Mouse (Mus musculus): Measurements from ENCODE around the gene Gjb3. TPM values are rescaled to one million over a fixed set of nuclear protein-coding genes. Genes with fewer than 3 reads are reported as not detected.

The Gjb3 gene
- polyA plus RNA-seq, 1 experiment from 2014 or later = not detected

DNA sequence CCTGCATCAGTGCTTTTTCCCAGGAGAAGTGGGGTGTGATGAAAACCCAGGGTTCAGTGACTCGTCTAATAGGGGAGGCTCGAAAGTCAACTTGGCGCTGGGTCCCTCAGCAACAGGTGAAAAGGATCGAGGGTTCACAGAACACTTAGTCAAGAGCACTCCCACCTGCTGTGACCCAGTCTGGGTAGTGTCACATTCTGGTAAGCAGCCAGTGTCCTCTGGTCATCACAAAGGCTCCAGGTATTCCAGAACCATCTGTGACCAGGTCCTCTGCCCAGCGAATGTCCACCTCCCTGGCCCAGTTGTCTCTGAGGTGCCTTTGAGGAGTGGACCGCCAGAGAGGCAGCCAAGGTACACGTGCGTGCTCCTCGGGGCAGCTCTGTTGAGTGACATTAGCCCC lies 19.1 kb downstream of the Gjb3 start:
- no peak for ATAC-seq
- H3K27ac ChIP-seq (ENCODE audit: low read length) = no peak overlapping the region
- no peak overlapping the region for H3K4me2 ChIP-seq (ENCODE audit: low read length)
- no peaks in the 10 kb centered on the region for H3K36me3 ChIP-seq (ENCODE audit: control insufficient read depth, insufficient read depth)
- H3K4me1 ChIP-seq (replicated peaks; ENCODE audit: control insufficient read depth, insufficient read depth, low read length) = peaks cover 6% of the 10 kb centered on the region; the same call in 1 of the 2 replicates
- 66% methylated on average over 9 of the region's 9 CpGs for WGBS
- H3K27me3 ChIP-seq (replicated peaks; ENCODE audit: control insufficient read depth, insufficient read depth, low read length) = no peaks in the 10 kb centered on the region; the same call in 1 of the 2 replicates
- no peak overlapping the region for H3K9ac ChIP-seq (replicated peaks; ENCODE audit: low read depth, low read length)
- no peaks in the 10 kb centered on the region for H3K9me3 ChIP-seq (ENCODE audit: control insufficient read depth, low read length)
- no peak overlapping the region for H3K4me3 ChIP-seq (replicated peaks; ENCODE audit: low read length)

DNA sequence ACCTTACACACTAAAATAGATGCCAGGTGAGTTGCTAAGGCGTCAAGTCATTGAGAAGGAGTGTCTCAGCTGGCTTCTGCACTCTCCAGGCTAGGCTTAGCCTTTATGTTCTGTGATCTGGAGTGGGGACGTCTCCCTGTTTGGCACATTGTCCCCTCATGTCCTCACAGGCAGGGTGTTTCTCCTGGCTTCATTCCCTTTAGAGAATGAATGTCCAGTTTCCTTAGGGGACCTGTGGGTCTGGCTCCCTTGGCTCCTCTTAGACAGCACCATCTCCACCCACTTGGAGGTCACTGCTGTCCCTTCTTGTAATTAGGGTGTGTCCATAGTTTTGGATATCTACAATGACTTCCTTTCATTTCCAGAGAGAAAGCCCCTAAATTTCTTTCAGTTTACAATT lies 23.7 kb downstream of the Gjb3 start:
- Histone ChIP-seq H3K4me3 (replicated peaks; ENCODE audit: low read length) (no peak overlapping the region), H3K36me3 (ENCODE audit: control insufficient read depth, insufficient read depth) (no peaks in the 10 kb centered on the region), H3K4me2 (ENCODE audit: low read length) (no peak overlapping the region), H3K9me3 (ENCODE audit: control insufficient read depth, low read length) (no peaks in the 10 kb centered on the region), H3K27me3 (replicated peaks; ENCODE audit: control insufficient read depth, insufficient read depth, low read length) (no peaks in the 10 kb centered on the region), H3K9ac (replicated peaks; ENCODE audit: low read depth, low read length) (no peak overlapping the region), H3K27ac (ENCODE audit: low read length) (no peak overlapping the region), H3K4me1 (replicated peaks; ENCODE audit: control insufficient read depth, insufficient read depth, low read length) (no peaks in the 10 kb centered on the region)
- ATAC-seq = no peak
- 55% methylated on average over 2 of the region's 2 CpGs for WGBS

DNA sequence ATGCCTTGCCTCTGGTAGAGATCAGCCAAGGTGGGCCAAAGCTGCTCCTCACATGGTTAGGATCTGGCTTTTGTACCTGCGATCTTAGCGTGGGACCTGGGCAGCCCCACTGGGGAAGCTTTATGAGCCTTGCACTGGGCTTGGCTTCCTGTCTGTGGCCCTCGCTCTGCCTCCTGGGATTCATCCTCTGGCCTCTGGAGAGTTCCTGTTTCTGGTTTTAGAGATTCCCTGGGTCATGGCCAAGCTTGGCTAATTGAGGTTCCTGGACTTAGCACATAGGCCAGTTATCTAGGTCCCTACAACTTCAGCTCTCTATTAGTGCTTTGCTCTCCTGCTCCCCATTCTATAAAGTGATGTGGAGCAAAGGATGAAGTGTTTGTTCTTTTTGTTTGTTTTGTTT lies 26.8 kb downstream of the Gjb3 start:
- Histone ChIP-seq H3K4me2 (ENCODE audit: low read length) (no peak overlapping the region), H3K4me1 (replicated peaks; ENCODE audit: control insufficient read depth, insufficient read depth, low read length) (no peaks in the 10 kb centered on the region), H3K36me3 (ENCODE audit: control insufficient read depth, insufficient read depth) (no peaks in the 10 kb centered on the region), H3K9ac (replicated peaks; ENCODE audit: low read depth, low read length) (no peak overlapping the region), H3K27me3 (replicated peaks; ENCODE audit: control insufficient read depth, insufficient read depth, low read length) (no peaks in the 10 kb centered on the region), H3K4me3 (replicated peaks; ENCODE audit: low read length) (no peak overlapping the region), H3K27ac (ENCODE audit: low read length) (no peak overlapping the region), H3K9me3 (ENCODE audit: control insufficient read depth, low read length) (no peaks in the 10 kb centered on the region)
- no peak for ATAC-seq
- WGBS = 79% methylated on average over 3 of the region's 3 CpGs

DNA sequence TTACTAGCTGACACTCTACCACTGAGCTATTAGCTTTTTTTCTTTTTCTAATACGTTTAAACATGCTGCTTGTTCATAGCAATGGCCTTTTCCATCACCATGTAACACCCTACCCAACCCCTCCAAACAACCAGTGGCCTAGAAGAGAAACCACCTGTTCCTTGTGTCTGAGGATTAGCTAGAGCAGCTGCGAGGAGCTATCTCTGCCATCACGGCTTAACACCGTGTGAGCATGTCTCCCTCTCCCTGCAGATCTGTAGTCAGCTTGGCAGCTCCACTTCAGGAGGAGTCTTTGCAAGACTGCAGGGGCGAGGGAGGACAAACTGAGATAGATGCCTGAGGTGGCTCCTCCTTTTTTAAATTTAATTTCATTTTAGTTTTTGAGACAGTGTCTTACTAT lies 30.1 kb downstream of the Gjb3 start:
- Histone ChIP-seq H3K9ac (replicated peaks; ENCODE audit: low read depth, low read length) (no peak overlapping the region), H3K36me3 (ENCODE audit: control insufficient read depth, insufficient read depth) (no peaks in the 10 kb centered on the region), H3K4me3 (replicated peaks; ENCODE audit: low read length) (no peak overlapping the region), H3K9me3 (ENCODE audit: control insufficient read depth, low read length) (no peaks in the 10 kb centered on the region), H3K27ac (ENCODE audit: low read length) (no peak overlapping the region), H3K4me2 (ENCODE audit: low read length) (no peak overlapping the region), H3K4me1 (replicated peaks; ENCODE audit: control insufficient read depth, insufficient read depth, low read length) (no peaks in the 10 kb centered on the region), H3K27me3 (replicated peaks; ENCODE audit: control insufficient read depth, insufficient read depth, low read length) (no peaks in the 10 kb centered on the region)
- WGBS = 82% methylated on average over 5 of the region's 5 CpGs
- ATAC-seq = no peak

DNA sequence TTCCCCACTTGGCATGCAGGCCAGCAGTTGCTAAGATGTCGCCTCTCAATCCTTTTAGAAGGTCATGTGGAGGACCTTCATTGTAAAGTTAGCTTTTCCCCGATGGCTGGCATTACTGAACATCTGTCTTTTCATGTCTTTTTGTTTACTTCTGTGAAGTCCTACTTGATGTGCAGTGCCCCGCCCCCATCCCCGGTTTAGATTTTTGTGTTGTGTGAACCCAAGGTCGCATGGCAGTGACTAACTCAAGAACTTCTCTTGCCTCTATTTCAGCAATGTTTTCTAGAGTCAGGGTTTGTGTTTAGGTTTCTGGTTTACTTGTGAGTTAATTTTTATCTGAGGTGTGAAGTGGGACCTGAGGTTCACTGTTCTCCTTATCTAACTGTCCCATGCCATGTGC lies 38.0 kb downstream of the Gjb3 start:
- WGBS = 83% methylated on average over 5 of the region's 5 CpGs
- ATAC-seq = no peak
- Histone ChIP-seq H3K4me3 (replicated peaks; ENCODE audit: low read length) (no peak overlapping the region), H3K36me3 (ENCODE audit: control insufficient read depth, insufficient read depth) (no peaks in the 10 kb centered on the region), H3K9ac (replicated peaks; ENCODE audit: low read depth, low read length) (no peak overlapping the region), H3K27ac (ENCODE audit: low read length) (no peak overlapping the region), H3K4me1 (replicated peaks; ENCODE audit: control insufficient read depth, insufficient read depth, low read length) (no peaks in the 10 kb centered on the region), H3K4me2 (ENCODE audit: low read length) (no peak overlapping the region), H3K27me3 (replicated peaks; ENCODE audit: control insufficient read depth, insufficient read depth, low read length) (no peaks in the 10 kb centered on the region), H3K9me3 (ENCODE audit: control insufficient read depth, low read length) (no peaks in the 10 kb centered on the region)

DNA sequence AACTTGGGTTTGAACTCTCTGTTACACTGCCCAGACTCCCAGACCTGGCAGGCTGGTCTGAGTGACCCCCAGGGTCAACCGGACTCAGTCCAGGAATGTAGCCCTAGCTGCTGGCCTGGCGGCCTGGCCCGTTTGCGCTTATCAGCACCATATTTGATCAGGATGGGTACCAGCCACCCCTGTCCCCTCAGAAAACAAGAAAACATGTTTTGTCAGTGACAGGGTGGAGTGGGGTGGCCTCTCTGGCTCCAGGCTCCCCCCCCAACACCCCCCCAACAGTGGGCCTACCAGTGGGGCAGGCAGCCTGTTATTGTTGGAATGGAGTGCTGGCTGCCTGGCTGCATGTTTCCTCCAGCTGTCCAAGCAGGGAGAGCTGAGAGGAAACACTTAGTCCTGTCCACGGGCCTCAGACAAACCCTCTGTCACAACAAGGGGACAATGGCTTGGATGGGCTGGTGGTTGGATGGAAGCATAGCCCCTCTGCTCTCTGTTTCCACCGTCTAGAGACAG lies 41.5 kb downstream of the Gjb3 start:
- H3K27ac ChIP-seq (ENCODE audit: low read length) = no peak overlapping the region
- WGBS = 83% methylated on average over 6 of the region's 6 CpGs
- no peaks in the 10 kb centered on the region for H3K9me3 ChIP-seq (ENCODE audit: control insufficient read depth, low read length)
- H3K9ac ChIP-seq (replicated peaks; ENCODE audit: low read depth, low read length) = no peak overlapping the region
- H3K4me3 ChIP-seq (replicated peaks; ENCODE audit: low read length) = no peak overlapping the region
- H3K4me2 ChIP-seq (ENCODE audit: low read length) = no peak overlapping the region
- no peaks in the 10 kb centered on the region for H3K27me3 ChIP-seq (replicated peaks; ENCODE audit: control insufficient read depth, insufficient read depth, low read length)
- no peaks in the 10 kb centered on the region for H3K36me3 ChIP-seq (ENCODE audit: control insufficient read depth, insufficient read depth)
- no peaks in the 10 kb centered on the region for H3K4me1 ChIP-seq (replicated peaks; ENCODE audit: control insufficient read depth, insufficient read depth, low read length)
- ATAC-seq = no peak

DNA sequence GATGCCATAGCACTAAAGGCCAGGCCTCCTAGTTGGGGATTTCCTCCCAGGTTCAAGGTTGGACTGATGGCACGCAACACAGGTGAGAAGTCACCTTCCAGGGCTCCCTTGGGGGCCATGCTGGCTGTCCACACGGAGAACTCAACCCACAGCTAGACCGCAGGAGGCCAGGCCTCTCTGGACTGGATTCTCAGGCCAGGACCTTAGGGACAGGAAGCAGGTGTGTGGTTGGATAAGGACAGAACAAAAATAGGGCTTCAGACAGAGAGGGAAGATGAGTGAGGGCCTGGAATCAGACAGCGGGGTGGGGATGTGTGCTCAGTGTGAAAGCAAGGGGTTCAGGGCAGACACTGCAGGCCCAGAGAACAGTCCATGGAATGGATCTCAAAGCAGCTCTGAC lies 43.7 kb downstream of the Gjb3 start:
- Histone ChIP-seq H3K4me2 (ENCODE audit: low read length) (no peak overlapping the region), H3K9ac (replicated peaks; ENCODE audit: low read depth, low read length) (no peak overlapping the region), H3K4me3 (replicated peaks; ENCODE audit: low read length) (no peak overlapping the region), H3K36me3 (ENCODE audit: control insufficient read depth, insufficient read depth) (no peaks in the 10 kb centered on the region), H3K4me1 (replicated peaks; ENCODE audit: control insufficient read depth, insufficient read depth, low read length) (no peaks in the 10 kb centered on the region), H3K27me3 (replicated peaks; ENCODE audit: control insufficient read depth, insufficient read depth, low read length) (no peaks in the 10 kb centered on the region), H3K9me3 (ENCODE audit: control insufficient read depth, low read length) (no peaks in the 10 kb centered on the region), H3K27ac (ENCODE audit: low read length) (no peak overlapping the region)
- ATAC-seq = no peak
- WGBS = 83% methylated on average over 4 of the region's 4 CpGs

DNA sequence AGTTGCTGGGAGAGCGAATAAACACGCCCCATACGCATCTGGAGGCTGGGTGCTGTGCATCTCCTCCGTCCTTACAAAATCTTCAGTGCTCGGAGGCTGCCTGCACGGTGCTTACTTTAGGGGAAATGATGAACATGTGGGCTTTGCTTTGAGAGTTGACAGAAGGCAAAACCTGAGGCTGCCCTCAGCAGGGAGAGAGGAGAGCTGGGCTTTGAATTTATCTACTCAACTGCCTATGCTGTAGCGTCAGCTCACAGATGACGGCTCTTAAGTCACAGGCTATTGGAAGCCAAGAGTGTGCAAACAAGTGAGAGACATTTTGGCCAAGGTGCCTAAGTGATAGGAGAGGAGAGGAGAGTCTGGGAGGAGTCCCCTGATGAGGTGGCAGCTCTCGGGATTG lies 51.4 kb downstream of the Gjb3 start:
- H3K27ac ChIP-seq (ENCODE audit: low read length) = no peak overlapping the region
- H3K4me3 ChIP-seq (replicated peaks; ENCODE audit: low read length) = no peak overlapping the region
- ATAC-seq = no peak
- no peaks in the 10 kb centered on the region for H3K4me1 ChIP-seq (replicated peaks; ENCODE audit: control insufficient read depth, insufficient read depth, low read length)
- no peak overlapping the region for H3K4me2 ChIP-seq (ENCODE audit: low read length)
- no peak overlapping the region for H3K9ac ChIP-seq (replicated peaks; ENCODE audit: low read depth, low read length)
- no peaks in the 10 kb centered on the region for H3K27me3 ChIP-seq (replicated peaks; ENCODE audit: control insufficient read depth, insufficient read depth, low read length)
- 83% methylated on average over 9 of the region's 9 CpGs for WGBS
- no peaks in the 10 kb centered on the region for H3K9me3 ChIP-seq (ENCODE audit: control insufficient read depth, low read length)
- H3K36me3 ChIP-seq (ENCODE audit: control insufficient read depth, insufficient read depth) = no peaks in the 10 kb centered on the region

DNA sequence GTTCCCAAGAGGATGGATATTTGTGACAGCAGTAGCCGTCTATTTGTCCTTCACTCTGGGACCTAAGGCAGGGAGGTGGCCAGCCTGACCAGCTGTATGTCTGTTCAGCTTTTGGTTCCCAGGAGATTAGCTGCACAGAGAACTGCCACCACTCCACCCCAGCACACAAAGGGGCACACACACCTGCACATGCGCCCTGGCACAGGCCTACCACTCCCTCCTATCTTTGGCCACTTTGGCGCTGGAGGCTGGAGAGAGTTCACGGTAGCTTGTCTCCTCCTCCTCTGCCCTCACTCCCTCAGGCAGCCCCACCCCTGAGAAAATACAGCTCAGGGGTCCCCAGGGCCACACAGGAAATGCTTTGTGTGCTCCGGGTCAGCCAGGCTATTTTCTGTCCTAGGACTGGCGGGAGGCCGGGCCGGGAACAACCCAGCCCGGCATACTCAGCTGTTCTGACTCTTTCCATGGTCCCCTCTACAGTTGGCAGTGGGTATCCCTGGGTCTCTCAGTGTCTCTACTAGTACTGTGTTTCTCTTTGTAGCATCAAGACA lies 52.1 kb downstream of the Gjb3 start:
- Histone ChIP-seq H3K27me3 (replicated peaks; ENCODE audit: control insufficient read depth, insufficient read depth, low read length) (no peaks in the 10 kb centered on the region), H3K9me3 (ENCODE audit: control insufficient read depth, low read length) (no peaks in the 10 kb centered on the region), H3K4me1 (replicated peaks; ENCODE audit: control insufficient read depth, insufficient read depth, low read length) (no peaks in the 10 kb centered on the region), H3K9ac (replicated peaks; ENCODE audit: low read depth, low read length) (no peak overlapping the region), H3K36me3 (ENCODE audit: control insufficient read depth, insufficient read depth) (no peaks in the 10 kb centered on the region), H3K27ac (ENCODE audit: low read length) (no peak overlapping the region), H3K4me2 (ENCODE audit: low read length) (no peak overlapping the region), H3K4me3 (replicated peaks; ENCODE audit: low read length) (no peak overlapping the region)
- 65% methylated on average over 9 of the region's 9 CpGs for WGBS
- ATAC-seq = no peak
